Mouse (Mus musculus) forelimb bud, embryonic 11.5 days (tissue): ENCODE results near the gene Sppl2c.

Experiments used
- DNase-seq: peaks from one replicate; pipeline ENCODE4 v3.0.0-alpha.2; 2012; ENCODE audit warnings: low read depth, low spot score

Sppl2c gene

GRCm38 (mm10) chr11:104186135-104186836 lies at the start of gene Sppl2c:
Gene Sppl2c, plus strand, starts transcription at chr11:104186327.
- no peak for DNase-seq

- no peak for DNase-seq
These were observed 47.2 kb upstream of the Sppl2c start for GRCm38 (mm10) chr11:104138976-104139375.

- DNase-seq, result no peak
These were observed 41.2 kb upstream of the Sppl2c start for GRCm38 (mm10) chr11:104144930-104145329.

GRCm38 (mm10) chr11:104148787-104149186 lies 37.3 kb upstream of the Sppl2c start:
- no peak for DNase-seq

- no peak for DNase-seq
These were observed 35.2 kb upstream of the Sppl2c start for GRCm38 (mm10) chr11:104150911-104151310.

- DNase-seq, result no peak
These were observed 31.8 kb upstream of the Sppl2c start for GRCm38 (mm10) chr11:104154332-104154731.

- DNase-seq, result no peak
These were observed 31.1 kb upstream of the Sppl2c start for GRCm38 (mm10) chr11:104154820-104155635.

- DNase-seq, result no peak
These were observed 30.2 kb upstream of the Sppl2c start for GRCm38 (mm10) chr11:104155899-104156298.

GRCm38 (mm10) chr11:104156391-104156790 lies 29.7 kb upstream of the Sppl2c start:
- no peak for DNase-seq

- DNase-seq, result peak; percentile 75
These were observed 28.4 kb upstream of the Sppl2c start for GRCm38 (mm10) chr11:104157603-104158259.

GRCm38 (mm10) chr11:104158260-104158907 lies 27.7 kb upstream of the Sppl2c start:
- DNase-seq, result no peak

GRCm38 (mm10) chr11:104159769-104160272 lies 26.3 kb upstream of the Sppl2c start:
- DNase-seq, result no peak

GRCm38 (mm10) chr11:104161153-104161552 lies 25.0 kb upstream of the Sppl2c start:
- DNase-seq, result no peak

GRCm38 (mm10) chr11:104164257-104164656 lies 21.9 kb upstream of the Sppl2c start:
- no peak for DNase-seq

GRCm38 (mm10) chr11:104171281-104171781 lies 14.8 kb upstream of the Sppl2c start:
- peak; percentile 71 for DNase-seq

GRCm38 (mm10) chr11:104178893-104179292 lies 7.2 kb upstream of the Sppl2c start:
- DNase-seq, result peak; percentile 28

GRCm38 (mm10) chr11:104179804-104180203 lies 6.3 kb upstream of the Sppl2c start:
- DNase-seq, result no peak

GRCm38 (mm10) chr11:104182141-104182540 lies 4.0 kb upstream of the Sppl2c start:
- no peak for DNase-seq

GRCm38 (mm10) chr11:104186837-104187150 lies 667 bp downstream of the Sppl2c start:
- no peak for DNase-seq

- DNase-seq, result no peak
These were observed 1.6 kb downstream of the Sppl2c start for GRCm38 (mm10) chr11:104187766-104188165.

GRCm38 (mm10) chr11:104190008-104190407 lies 3.9 kb downstream of the Sppl2c start:
- DNase-seq, result no peak

GRCm38 (mm10) chr11:104195382-104195781 lies 9.3 kb downstream of the Sppl2c start:
- DNase-seq, result no peak
